ENCODE assay signal across 17 mouse cellular contexts in genomic region chr5:31666176-31666575, GRCm38 (mm10). TPM values are rescaled to one million over a fixed set of nuclear protein-coding genes. Genes with fewer than 3 reads are reported as not detected.
DNase-seq lines count a peak whose midpoint lies in the region; ATAC-seq lines count a peak whose summit lies in the region.
"Had no signal": no experiment of that assay in that cellular context is flagged by ENCODE, and none has a peak within 500 bp of the region (broad histone marks: within the 10 kb centered on the region; RNA-seq: fewer than 3 reads in every experiment).

No protein-coding gene starts in this region.

- 0 out of 2 replicates have a peak overlapping the region, but pooled peaks have one; percentile 24 for H3K27ac ChIP-seq in forebrain, embryonic 16.5 days (ENCODE audit: low read length)
- no peak overlapping the region for H3K27ac ChIP-seq in forebrain, embryonic 14.5 days (ENCODE audit: low read depth, low read length)
- H3K27ac ChIP-seq: forebrain, embryonic 13.5 days; heart, embryonic 15.5 days; hindbrain, embryonic 14.5 days; liver, embryonic 13.5 days; midbrain, embryonic 10.5 days; stomach, embryonic 15.5 days had no signal

- no peak for DNase-seq in forebrain, embryonic 14.5 days (ENCODE audit: low spot score)
- DNase-seq in ovary, postnatal 36 days (ENCODE audit: low spot score), result peak; percentile 18
- no peak for DNase-seq in ovary, postnatal 10 days (ENCODE audit: low spot score)
- DNase-seq in fibroblast of lung, adult 2 months (ENCODE audit: low read depth), result peak; percentile 92
- DNase-seq in left cerebral cortex, postnatal 25 days (ENCODE audit: low spot score in 2 of 2), result no peak
- DNase-seq in kidney, postnatal 36 days, result no peak
- DNase-seq: kidney, postnatal 25 days; liver, embryonic 13.5 days; right cerebral cortex, adult 18-20 months; spleen, adult 18-20 months had no signal

- WGBS in forebrain, embryonic 16.5 days, result 37% methylated on average over 1 of the region's 1 CpGs
- 35% methylated on average over 1 of the region's 1 CpGs for WGBS in forebrain, embryonic 14.5 days

- ATAC-seq in forebrain, embryonic 16.5 days, result no peak
- no peak for ATAC-seq in forebrain, embryonic 14.5 days
- ATAC-seq: forebrain, embryonic 13.5 days; intestine, postnatal 0 days had no signal

- no peak overlapping the region for H3K9ac ChIP-seq in forebrain, embryonic 16.5 days (replicated peaks; ENCODE audit: low read depth, low read length)
- H3K9ac ChIP-seq in forebrain, embryonic 14.5 days (ENCODE audit: low read length), result no peak overlapping the region
- H3K9ac ChIP-seq: forebrain, embryonic 13.5 days; heart, embryonic 15.5 days; hindbrain, embryonic 14.5 days; liver, embryonic 13.5 days; stomach, embryonic 15.5 days had no signal

- peaks cover 8% of the 10 kb centered on the region for H3K4me1 ChIP-seq in forebrain, embryonic 16.5 days (replicated peaks; ENCODE audit: control insufficient read depth, insufficient read depth, low read length)
- no peaks in the 10 kb centered on the region for H3K4me1 ChIP-seq in forebrain, embryonic 14.5 days (ENCODE audit: control insufficient read depth, insufficient read depth, low read length)
- H3K4me1 ChIP-seq: forebrain, embryonic 13.5 days; midbrain, embryonic 10.5 days had no signal

- intact Hi-C loops in left cerebral cortex, postnatal 25 days (cut with DNase I), result no loop called here

- H3K4me3 ChIP-seq in forebrain, embryonic 16.5 days (replicated peaks; ENCODE audit: low read length), result no peak overlapping the region
- no peak overlapping the region for H3K4me3 ChIP-seq in forebrain, embryonic 14.5 days (ENCODE audit: low read depth, low read length)
- H3K4me3 ChIP-seq: forebrain, embryonic 13.5 days; heart, embryonic 15.5 days; liver, embryonic 13.5 days; midbrain, embryonic 10.5 days; stomach, embryonic 15.5 days had no signal

- H3K36me3 ChIP-seq in forebrain, embryonic 16.5 days (ENCODE audit: control insufficient read depth, insufficient read depth), result no peaks in the 10 kb centered on the region
- no peaks in the 10 kb centered on the region for H3K36me3 ChIP-seq in forebrain, embryonic 14.5 days (ENCODE audit: control insufficient read depth, insufficient read depth, low read length)
- H3K36me3 ChIP-seq: heart, embryonic 15.5 days; liver, embryonic 13.5 days; midbrain, embryonic 10.5 days; stomach, embryonic 15.5 days had no signal

- no peaks in the 10 kb centered on the region for H3K9me3 ChIP-seq in forebrain, embryonic 16.5 days (ENCODE audit: control insufficient read depth, low read length)
- H3K9me3 ChIP-seq in forebrain, embryonic 14.5 days (replicated peaks; ENCODE audit: control insufficient read depth, low read length), result no peaks in the 10 kb centered on the region
- H3K9me3 ChIP-seq: forebrain, embryonic 13.5 days; heart, embryonic 15.5 days; liver, embryonic 13.5 days; midbrain, embryonic 10.5 days; stomach, embryonic 15.5 days had no signal

- H3K4me2 ChIP-seq in forebrain, embryonic 16.5 days (ENCODE audit: low read length), result no peak overlapping the region
- no peak overlapping the region for H3K4me2 ChIP-seq in forebrain, embryonic 14.5 days (ENCODE audit: low read length)
- H3K4me2 ChIP-seq: forebrain, embryonic 13.5 days; heart, embryonic 15.5 days; hindbrain, embryonic 14.5 days; liver, embryonic 13.5 days; stomach, embryonic 15.5 days had no signal

- no peaks in the 10 kb centered on the region for H3K27me3 ChIP-seq in forebrain, embryonic 16.5 days (replicated peaks; ENCODE audit: control insufficient read depth, insufficient read depth, low read length)
- no peaks in the 10 kb centered on the region for H3K27me3 ChIP-seq in forebrain, embryonic 14.5 days (replicated peaks; ENCODE audit: control insufficient read depth, insufficient read depth, low read length)
- H3K27me3 ChIP-seq: forebrain, embryonic 13.5 days; heart, embryonic 15.5 days; liver, embryonic 13.5 days; stomach, embryonic 15.5 days had no signal

RNA-seq across cellular contexts. Expression of gene Rbks, which starts 31.3 kb away (rescaled TPM):
- polyA plus RNA-seq in forebrain, embryonic 16.5 days (2015; fragmentation: Nextera tagmentation; extraction: Ambion mirVana), result 2.3 and 2.7 TPM in 2 replicates
- 1.9 and 2.1 TPM in 2 replicates for polyA plus RNA-seq in forebrain, embryonic 14.5 days (2014; fragmentation: Nextera tagmentation; extraction: Ambion mirVana)
- total RNA-seq in left cerebral cortex, postnatal 25 days (2021), result 1 to 10 TPM; 3.0 to 3.3 TPM

RNA-seq across cellular contexts. Expression of gene Babam2, which starts 31.3 kb away (rescaled TPM):
- 53.1 and 53.5 TPM in 2 replicates for polyA plus RNA-seq in forebrain, embryonic 16.5 days (2015; fragmentation: Nextera tagmentation; extraction: Ambion mirVana)
- polyA plus RNA-seq in forebrain, embryonic 14.5 days (2014; fragmentation: Nextera tagmentation; extraction: Ambion mirVana), result 32.3 TPM in 2 replicates
- total RNA-seq in left cerebral cortex, postnatal 25 days (2021), result 10 to 100 TPM; 40.0 to 41.8 TPM

Comparison
In these comparisons a context has a peak if more than half of its experiments do, and no peak if none do; other contexts are left out.
1. DNase-seq: peak in ovary, postnatal 36 days (single experiment) and fibroblast of lung, adult 2 months (single experiment); none in forebrain, embryonic 14.5 days (single experiment), ovary, postnatal 10 days (single experiment), left cerebral cortex, postnatal 25 days (0 of 2) and kidney, postnatal 36 days (0 of 2).